Mouse (Mus musculus): Measurements from ENCODE around the gene Nfatc3. TPM values are rescaled to one million over a fixed set of nuclear protein-coding genes. Genes with fewer than 3 reads are reported as not detected.
A peak's percentile ranks its signal among the peaks of the same experiment; 100 is the strongest.
"Not testable (repeated sequence)": the region's sequence is repeated elsewhere in the genome, so short reads cannot be mapped to it uniquely, and the experiment has no call there.

Nfatc3 gene
- 10 to 100 TPM; 30.0 to 31.5 TPM for polyA plus RNA-seq (2017; shearing (Covaris generic))

- ATAC-seq, result peak; percentile 74
Observed at GRCm38 (mm10) chr8:106058731-106059612, at the start of gene Nfatc3. Gene Nfatc3, plus strand, starts transcription at chr8:106058840.

GRCm38 (mm10) chr8:106010748-106011642, 47.6 kb upstream of the Nfatc3 start:
- ATAC-seq, result peak; percentile 86

DNA sequence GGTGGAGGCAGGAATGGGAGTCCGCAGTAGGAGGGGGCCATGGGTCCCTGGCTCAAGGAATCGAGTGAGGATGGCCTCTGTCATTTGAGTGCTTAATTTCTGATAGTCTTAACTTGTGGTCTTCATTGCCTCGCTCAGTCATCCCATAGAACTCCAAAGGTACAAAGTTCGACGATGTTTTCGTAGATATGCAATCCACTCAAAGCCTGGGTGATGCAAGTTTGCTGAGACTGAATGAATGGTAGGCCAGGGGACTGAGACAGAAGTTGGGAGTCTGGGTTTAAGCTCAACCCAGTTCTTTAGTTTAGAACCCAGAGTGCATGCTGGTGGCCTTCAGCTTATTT, 47.0 kb upstream of the Nfatc3 start, which contains the start of gene Ddx28:
Gene Ddx28, minus strand, starts transcription at position 240 of the 344 bp plus-strand sequence.
- ATAC-seq, result no peak

GRCm38 (mm10) chr8:106012203-106012602, 46.4 kb upstream of the Nfatc3 start:
- not testable (repeated sequence) for ATAC-seq

- no peak for ATAC-seq
Observed at GRCm38 (mm10) chr8:106016284-106016683, 42.4 kb upstream of the Nfatc3 start.

DNA sequence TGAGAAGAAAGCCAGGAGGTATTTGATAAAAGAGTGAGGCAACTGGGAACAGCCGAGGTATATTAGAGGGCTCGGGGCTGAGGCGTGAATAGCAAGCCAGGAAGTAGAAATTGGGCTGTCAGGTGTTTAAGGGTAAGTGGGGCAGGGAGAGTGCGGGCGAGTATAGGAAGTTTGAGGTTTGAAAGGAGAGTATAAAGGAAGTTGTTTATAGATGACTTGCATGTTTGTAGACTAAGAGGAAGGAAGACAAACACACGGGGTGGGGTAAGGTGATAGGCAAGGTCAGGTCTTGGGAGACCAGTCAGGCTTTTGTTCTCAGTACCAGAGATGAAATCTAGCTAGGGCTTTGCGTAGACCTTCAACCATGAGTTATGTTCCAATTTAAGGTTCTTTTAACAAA, 41.5 kb upstream of the Nfatc3 start:
- peak; percentile 82 for ATAC-seq

GRCm38 (mm10) chr8:106018039-106018438, 40.6 kb upstream of the Nfatc3 start:
- no peak for ATAC-seq

- ATAC-seq, result peak; percentile 77
Observed at GRCm38 (mm10) chr8:106022483-106022882, 36.2 kb upstream of the Nfatc3 start.

DNA sequence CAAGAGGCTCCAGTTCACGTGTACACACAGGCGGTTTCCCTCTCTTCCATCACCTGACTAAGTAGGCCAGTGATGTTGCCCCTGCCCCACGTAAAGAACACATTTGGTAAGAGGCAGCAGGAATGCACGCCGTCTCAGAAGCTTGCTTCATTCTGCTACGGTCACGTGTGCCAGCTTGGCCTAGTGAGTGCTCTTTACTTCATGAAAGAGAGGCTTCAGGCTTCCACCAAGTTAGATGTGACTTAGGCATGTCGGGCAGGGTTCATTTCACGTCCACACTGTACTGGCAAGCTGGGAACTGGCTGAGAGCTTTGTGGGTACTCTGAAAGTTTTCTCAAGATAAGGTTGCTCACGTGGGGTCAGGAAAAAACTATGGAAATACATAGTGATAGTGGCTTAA, 19.9 kb upstream of the Nfatc3 start:
- no peak for ATAC-seq

DNA sequence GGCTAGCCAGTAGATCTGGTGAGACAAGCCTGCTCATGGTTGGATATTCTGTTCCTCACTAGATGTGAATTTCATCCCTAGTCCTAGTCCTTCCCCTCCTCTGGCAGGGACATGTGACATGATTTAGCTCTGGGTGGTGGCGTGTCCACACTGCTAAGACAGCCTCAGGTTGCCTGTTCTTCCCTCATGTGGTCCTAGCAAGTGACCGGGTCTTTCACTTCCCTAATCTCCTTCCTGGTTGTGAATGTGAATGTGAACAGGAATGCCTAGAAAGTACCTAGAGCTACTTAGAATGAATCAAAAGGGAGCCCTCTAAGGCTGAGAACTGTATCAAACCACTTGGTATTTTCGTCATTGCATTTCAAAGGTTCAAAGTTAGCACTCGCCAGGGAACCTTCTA, 19.0 kb upstream of the Nfatc3 start:
- ATAC-seq, result no peak

- no peak for ATAC-seq
Observed at GRCm38 (mm10) chr8:106040218-106040617, 18.4 kb upstream of the Nfatc3 start.

GRCm38 (mm10) chr8:106043055-106043454, 15.6 kb upstream of the Nfatc3 start:
- ATAC-seq, result no peak

DNA sequence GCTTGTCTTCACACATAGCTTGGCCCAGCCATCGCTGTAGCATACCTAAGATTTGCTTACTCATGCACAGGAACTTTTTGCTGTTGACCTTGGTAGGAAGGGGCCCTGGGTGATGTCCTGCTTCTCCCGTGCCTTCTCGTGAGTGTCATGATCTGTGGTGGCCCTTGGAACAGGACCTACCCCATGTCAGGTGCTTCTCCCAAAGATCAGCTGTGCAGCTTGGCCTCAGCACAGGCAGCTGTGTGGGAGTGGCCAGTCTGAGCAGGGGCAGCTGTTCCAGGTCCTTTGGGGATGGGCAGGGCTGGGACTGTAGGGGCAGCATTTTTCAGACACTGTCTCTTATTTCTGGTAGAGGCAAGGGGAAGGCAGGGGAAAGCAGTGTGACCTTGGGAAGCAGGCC, 14.5 kb upstream of the Nfatc3 start:
- no peak for ATAC-seq

GRCm38 (mm10) chr8:106046872-106047559, 11.6 kb upstream of the Nfatc3 start:
- no peak for ATAC-seq

GRCm38 (mm10) chr8:106047854-106048630, 10.6 kb upstream of the Nfatc3 start:
- ATAC-seq, result no peak

DNA sequence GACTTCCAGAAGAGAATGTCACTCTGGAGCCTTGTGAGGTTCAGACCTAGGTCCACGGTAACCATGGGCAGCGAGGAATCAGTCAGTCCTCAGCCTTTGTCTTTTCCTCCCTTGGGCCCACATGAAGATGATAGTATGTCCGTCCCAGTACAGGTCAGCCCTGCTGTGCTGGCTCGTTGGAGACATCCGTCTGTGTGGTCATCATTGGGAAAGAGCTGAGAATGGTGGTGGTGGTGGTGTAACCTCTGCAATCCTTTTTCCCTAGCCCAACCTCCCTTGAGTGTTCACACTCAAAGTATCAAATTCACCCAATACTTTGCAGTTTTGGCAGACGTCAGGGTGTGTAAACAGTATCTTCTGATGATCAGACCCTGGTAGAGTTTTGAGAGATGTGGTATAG, 8.8 kb upstream of the Nfatc3 start:
- ATAC-seq, result no peak

- ATAC-seq, result no peak
Observed at GRCm38 (mm10) chr8:106051068-106051467, 7.6 kb upstream of the Nfatc3 start.

GRCm38 (mm10) chr8:106052510-106053089, 6.0 kb upstream of the Nfatc3 start:
- ATAC-seq, result peak; percentile 41

- ATAC-seq, result peak; percentile 55
Observed at GRCm38 (mm10) chr8:106054190-106054811, 4.3 kb upstream of the Nfatc3 start.

GRCm38 (mm10) chr8:106055038-106055437, 3.6 kb upstream of the Nfatc3 start:
- no peak for ATAC-seq

GRCm38 (mm10) chr8:106056455-106056982, 2.1 kb upstream of the Nfatc3 start:
- no peak for ATAC-seq
